Mouse (Mus musculus) bone marrow, adult 2 months (tissue): ENCODE data around the gene Txndc5. TPM values are rescaled to one million over a fixed set of nuclear protein-coding genes. Genes with fewer than 3 reads are reported as not detected.
A peak's percentile ranks its signal among the peaks of the same experiment; 100 is the strongest.

Experiments
- H3K27ac ChIP-seq: fragments of 200-500 bp; 2 replicates; pipeline ENCODE4 v1.5.1; 2012; ENCODE audit warnings: low read depth, mild to moderate bottlenecking, control low read depth, inconsistent platforms, low read length; ENCODE audit not compliant: control insufficient read depth, poor library complexity, insufficient read depth
- H3K4me1 ChIP-seq: fragments of 200-500 bp; 2 replicates; pipeline ENCODE4 v1.6.1; 2011; ENCODE audit warnings: low read length; ENCODE audit not compliant: control insufficient read depth, insufficient read depth
- H3K4me3 ChIP-seq: fragments of 200-500 bp; replicated peaks from 2 replicates; pipeline ENCODE3; 2011; ENCODE audit warnings: mild to moderate bottlenecking, low read depth, low read length, control low read depth; ENCODE audit not compliant: control insufficient read depth
- CTCF ChIP-seq: fragments of 200-500 bp; IDR thresholded peaks from 2 replicates; pipeline ENCODE4 v1.5.1; 2011; ENCODE audit warnings: low read length, control low read depth; ENCODE audit not compliant: control insufficient read depth, insufficient read depth
- POLR2A ChIP-seq: fragments of 200-500 bp; IDR thresholded peaks from 2 replicates; pipeline ENCODE4 v1.6.1; 2011; ENCODE audit warnings: low read depth, mild to moderate bottlenecking, control low read depth, low read length, borderline replicate concordance; ENCODE audit not compliant: control insufficient read depth
- WGBS: fragments of 180-500 bp; shearing (Covaris S2); methylation state at CpG from one replicate; pipeline ENCODE4 v1.1.7; 2018; 5-methylcytosine and 5-hydroxymethylcytosine counted together
- polyA plus RNA-seq: library from polyadenylated mRNA; stranded (reverse); fragments of >200 nt; gene quantifications from 2 replicates; pipeline ENCODE4 v1.2.4, GENCODE M21; 2011; ENCODE audit warnings: low replicate concordance; ENCODE audit not compliant: missing spikeins, insufficient read depth, insufficient read length

The Txndc5 gene
- polyA plus RNA-seq, result 15.8 and 32.5 TPM in 2 replicates

DNA sequence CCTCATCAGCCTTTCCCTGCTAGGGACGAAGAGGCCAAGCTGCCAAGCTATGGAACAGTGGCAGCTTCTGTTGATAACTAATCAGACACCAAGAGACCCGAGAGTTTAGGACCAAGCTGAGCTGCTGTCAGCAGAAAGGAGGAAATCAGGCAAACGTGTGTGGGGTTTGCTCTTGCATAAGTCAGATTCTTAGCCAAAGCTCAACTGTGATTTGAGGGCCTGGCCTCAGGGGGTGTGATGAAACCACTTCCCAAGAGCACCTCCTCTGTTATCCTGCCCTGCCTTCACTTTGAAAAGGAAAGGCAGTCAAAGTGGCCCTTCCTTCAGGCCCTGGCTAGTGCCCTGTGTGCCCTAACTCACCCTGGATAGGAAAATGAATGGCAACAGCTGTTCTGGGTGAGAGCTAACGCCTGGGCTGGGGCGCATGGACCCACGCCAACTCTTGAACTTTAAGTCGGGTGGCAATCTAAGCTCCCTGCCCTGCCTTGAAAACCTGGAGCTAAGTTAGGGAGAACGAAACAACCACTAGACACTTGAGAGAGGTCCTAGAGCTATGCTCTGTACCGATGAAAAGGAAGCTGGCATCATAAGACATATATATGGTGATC, at the start of gene Txndc5:
TSS of gene Txndc5 (minus strand) at position 138 of the 608 bp plus-strand sequence.
- Histone ChIP-seq H3K27ac (peak within 1 kb of the TSS; percentile 88), H3K4me1 (no peaks in the 10 kb centered on the region; the same call in 1 of the 2 replicates), H3K4me3 (peak within 1 kb of the TSS; percentile 87)
- WGBS, result 38% methylated on average over 9 of the region's 9 CpGs
- TF ChIP-seq CTCF, result no peak
- TF ChIP-seq POLR2A, result no peak

DNA sequence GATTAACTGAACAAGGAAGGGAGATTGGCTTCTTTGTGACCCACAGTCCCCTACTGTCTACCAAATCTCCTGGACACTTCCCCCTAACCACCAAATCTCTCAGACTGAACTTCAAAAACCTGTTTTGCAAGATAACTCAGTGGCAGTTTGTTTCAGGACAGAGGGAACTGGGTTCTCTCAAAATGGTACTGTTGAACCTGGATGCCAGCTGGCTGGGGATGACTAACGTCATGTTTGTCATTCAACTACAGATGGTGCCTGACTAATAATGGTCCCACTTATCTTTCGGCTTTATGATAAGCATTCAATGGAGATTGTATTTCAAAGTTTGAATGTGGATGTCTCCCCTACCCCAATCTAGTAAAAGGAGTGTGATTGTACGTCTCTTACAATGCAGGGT, 46.0 kb upstream of the Txndc5 start:
- WGBS, result 65% methylated on average over 3 of the region's 3 CpGs
- Histone ChIP-seq H3K4me3 (no peak overlapping the region), H3K27ac (no peak overlapping the region), H3K4me1 (no peaks in the 10 kb centered on the region)
- TF ChIP-seq CTCF, result no peak

DNA sequence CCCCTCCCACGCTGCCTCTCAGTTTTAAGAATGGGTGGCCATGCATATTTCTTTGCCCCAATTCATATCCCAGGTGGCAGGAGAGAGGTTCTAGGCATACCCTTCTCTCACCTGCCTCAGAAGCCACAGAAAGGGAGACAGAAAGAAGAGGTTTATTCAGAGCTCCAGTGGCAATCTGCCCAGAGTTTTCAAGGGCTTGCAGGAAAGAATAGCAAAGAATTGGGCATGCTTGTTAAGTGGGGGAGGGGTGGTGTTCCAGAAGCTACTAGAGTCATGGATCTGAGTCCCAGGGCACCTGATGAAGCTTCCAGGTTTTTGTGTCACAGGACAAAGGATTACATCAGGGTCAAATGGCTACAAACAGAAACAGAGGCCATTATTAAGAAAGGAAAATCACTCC, 44.7 kb upstream of the Txndc5 start:
- H3K4me3 ChIP-seq, result no peak overlapping the region
- TF ChIP-seq POLR2A (no peak), CTCF (no peak)
- no peaks in the 10 kb centered on the region for H3K4me1 ChIP-seq
- no peak overlapping the region for H3K27ac ChIP-seq
- 70% methylated on average over 1 of the region's 1 CpGs for WGBS

DNA sequence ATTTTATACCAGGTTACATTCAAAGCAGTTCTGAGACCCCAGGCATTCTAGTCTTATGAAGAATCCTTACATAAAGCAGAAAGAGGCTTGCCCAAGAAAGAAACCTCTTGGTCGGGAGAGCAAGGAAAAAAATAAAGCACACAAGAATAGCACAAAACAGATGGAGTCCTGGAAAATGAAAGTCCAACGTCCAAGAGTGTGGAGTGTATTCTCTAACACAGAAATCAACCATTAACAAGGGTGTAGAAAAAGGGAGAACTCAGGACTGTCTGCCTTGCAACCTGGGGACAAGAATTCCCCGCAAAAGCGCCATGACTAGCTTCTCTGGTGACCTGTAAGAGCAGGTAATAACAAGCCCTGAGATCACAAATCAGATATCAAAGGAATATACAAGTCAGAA, 36.6 kb upstream of the Txndc5 start:
- TF ChIP-seq POLR2A, result no peak
- no peak for TF ChIP-seq CTCF
- no peak overlapping the region for H3K27ac ChIP-seq
- H3K4me3 ChIP-seq, result no peak overlapping the region
- 75% methylated on average over 4 of the region's 4 CpGs for WGBS
- no peaks in the 10 kb centered on the region for H3K4me1 ChIP-seq

DNA sequence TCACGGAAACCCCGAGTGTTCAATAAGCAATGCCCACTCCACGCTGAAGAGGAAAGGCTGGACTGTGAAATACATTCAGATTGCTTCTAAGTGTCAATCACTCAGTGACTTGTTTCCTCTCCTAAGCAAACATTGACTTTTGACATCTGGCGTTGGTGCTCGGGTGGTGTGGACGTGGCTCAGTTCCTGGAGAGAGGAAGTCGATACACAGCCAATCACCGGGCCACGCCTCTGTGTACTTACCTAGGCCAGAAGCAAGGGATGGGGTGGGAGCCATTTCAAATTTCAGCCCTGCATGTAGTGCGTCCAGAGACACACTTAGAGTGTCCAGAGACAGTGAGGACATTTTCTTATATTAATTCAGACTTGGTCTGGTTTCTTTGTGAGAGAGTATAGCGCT, 26.0 kb upstream of the Txndc5 start:
- no peak for TF ChIP-seq POLR2A
- TF ChIP-seq CTCF, result no peak
- no peak overlapping the region for H3K4me3 ChIP-seq
- no peaks in the 10 kb centered on the region for H3K4me1 ChIP-seq
- 39% methylated on average over 11 of the region's 11 CpGs for WGBS
- H3K27ac ChIP-seq, result no peak overlapping the region

DNA sequence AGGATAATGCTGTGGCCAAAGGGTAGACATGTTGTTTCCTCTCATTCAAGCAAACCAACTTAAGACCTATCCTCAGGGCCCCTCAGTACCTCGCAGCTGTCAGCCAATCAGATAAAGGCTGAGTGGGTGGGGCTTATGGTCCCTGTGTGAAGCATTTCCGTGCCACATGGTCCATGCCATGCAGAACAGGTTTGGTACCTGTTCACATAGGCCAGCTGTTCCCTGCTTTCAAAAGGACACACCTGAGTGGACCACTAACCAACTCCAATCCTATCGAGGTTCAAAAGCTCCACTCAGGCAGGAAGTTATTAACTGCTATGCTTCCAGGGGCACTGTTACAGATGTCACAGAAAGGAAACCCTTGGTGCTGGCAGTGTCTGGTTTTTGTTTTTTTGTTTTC, 25.6 kb upstream of the Txndc5 start:
- Histone ChIP-seq H3K4me1 (no peaks in the 10 kb centered on the region), H3K27ac (no peak overlapping the region), H3K4me3 (no peak overlapping the region)
- TF ChIP-seq POLR2A, result no peak
- TF ChIP-seq CTCF, result no peak
- 47% methylated on average over 3 of the region's 3 CpGs for WGBS

DNA sequence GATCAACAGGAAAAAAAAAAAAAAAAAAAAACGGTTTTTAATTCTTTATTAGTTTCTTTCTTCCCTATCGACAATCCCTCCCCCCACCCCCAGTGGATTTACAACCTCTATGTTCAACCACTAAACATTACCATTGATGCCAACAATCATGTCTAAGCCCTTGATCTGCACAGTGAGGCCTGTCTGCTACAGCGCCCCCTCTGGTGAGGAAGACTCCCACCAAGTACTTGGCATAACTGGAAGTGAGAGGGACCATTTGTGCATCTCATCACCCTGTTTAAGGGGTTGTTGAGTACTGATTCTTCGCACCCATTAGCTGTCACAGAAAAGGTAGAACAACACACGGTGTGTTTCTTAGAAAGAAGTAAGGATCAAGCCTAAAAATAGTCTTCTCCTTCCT, 20.1 kb upstream of the Txndc5 start:
- Histone ChIP-seq H3K4me3 (no peak overlapping the region), H3K4me1 (no peaks in the 10 kb centered on the region), H3K27ac (no peak overlapping the region)
- TF ChIP-seq POLR2A, result no peak
- 80% methylated on average over 5 of the region's 5 CpGs for WGBS

DNA sequence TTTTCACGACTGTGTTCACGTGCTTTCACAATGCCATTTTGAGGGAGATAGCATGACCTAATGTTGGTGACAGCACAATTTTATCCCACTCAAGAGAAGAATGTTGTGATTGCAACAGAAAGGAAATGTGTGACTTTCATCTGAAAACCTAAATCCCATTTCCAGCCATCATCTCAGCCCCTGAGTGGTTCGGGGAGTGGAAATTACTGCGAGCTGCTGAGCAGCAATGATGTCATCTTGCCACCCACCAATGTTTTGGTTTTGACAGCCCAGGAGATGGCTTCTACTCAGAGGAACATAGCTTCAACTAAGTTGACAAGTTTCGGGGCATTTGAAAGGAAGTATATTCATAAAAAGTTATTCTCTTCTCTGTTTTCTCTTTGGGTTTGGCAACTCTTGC, 19.1 kb upstream of the Txndc5 start:
- WGBS, result 74% methylated on average over 5 of the region's 5 CpGs
- TF ChIP-seq POLR2A (no peak), CTCF (no peak)
- no peaks in the 10 kb centered on the region for H3K4me1 ChIP-seq
- no peak overlapping the region for H3K4me3 ChIP-seq
- no peak overlapping the region for H3K27ac ChIP-seq

DNA sequence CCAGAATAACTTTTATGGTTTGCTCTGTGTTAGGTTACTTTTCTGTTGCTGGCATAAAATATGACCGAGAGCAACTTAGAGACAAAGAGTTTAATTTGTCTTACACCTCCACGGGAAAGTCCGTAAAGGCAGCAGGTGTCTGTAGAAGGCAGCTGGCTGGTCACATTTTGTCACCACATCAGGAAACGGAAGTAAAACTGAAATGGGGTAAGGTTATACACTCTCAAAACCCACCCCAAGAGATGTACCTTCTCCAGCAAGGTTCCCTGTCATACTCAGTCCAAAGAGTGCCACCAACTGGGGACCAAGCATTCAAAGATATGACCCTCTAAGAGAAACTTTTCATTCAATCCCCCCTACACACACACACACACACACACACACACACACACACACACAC, 18.1 kb upstream of the Txndc5 start:
- H3K27ac ChIP-seq, result no peak overlapping the region
- WGBS, result 53% methylated on average over 4 of the region's 4 CpGs

More for the DNA sequence above, 18.1 kb upstream of the Txndc5 start:
- Histone ChIP-seq H3K4me3 (no peak overlapping the region), H3K4me1 (no peaks in the 10 kb centered on the region)
- no peak for TF ChIP-seq POLR2A
- no peak for TF ChIP-seq CTCF
